Mouse (Mus musculus) heart, embryonic 15.5 days (tissue): ENCODE results near the gene Ttll7. TPM values are rescaled to one million over a fixed set of nuclear protein-coding genes. Genes with fewer than 3 reads are reported as not detected.

ENCODE experiments used
- ATAC-seq: fragments of 200-750 bp; cut with Nextera tagmentation; replicated peaks from 2 replicates; pipeline ENCODE4 v1.8.0; 2017; ENCODE audit warnings: low read depth, moderate TSS enrichment; ENCODE audit not compliant: insufficient number of reproducible peaks, insufficient read depth, low FRiP score
- H3K27ac ChIP-seq: fragments of 300-500 bp; sonication (generic); 2 replicates; pipeline ENCODE4 v1.5.1; 2015; ENCODE audit warnings: mild to moderate bottlenecking, inconsistent platforms
- H3K27me3 ChIP-seq: fragments of 300-500 bp; sonication (generic); 2 replicates; pipeline ENCODE4 v1.6.1; 2015; ENCODE audit warnings: inconsistent platforms
- H3K36me3 ChIP-seq: fragments of 300-500 bp; sonication (generic); 2 replicates; pipeline ENCODE4 v1.6.1; 2015; ENCODE audit warnings: mild to moderate bottlenecking, inconsistent platforms
- H3K4me1 ChIP-seq: fragments of 300-500 bp; sonication (generic); replicated peaks from 2 replicates; pipeline ENCODE4 v1.6.1; 2015; ENCODE audit warnings: inconsistent platforms
- H3K4me2 ChIP-seq: fragments of 300-500 bp; sonication (generic); 2 replicates; pipeline ENCODE4 v1.6.1; 2015; ENCODE audit warnings: inconsistent platforms, mild to moderate bottlenecking, moderate library complexity
- H3K4me3 ChIP-seq: fragments of 300-500 bp; sonication (generic); 2 replicates; pipeline ENCODE4 v1.5.1; 2015; ENCODE audit warnings: mild to moderate bottlenecking, inconsistent platforms
- H3K9ac ChIP-seq: fragments of 300-500 bp; sonication (generic); 2 replicates; pipeline ENCODE4 v1.6.1; 2015; ENCODE audit warnings: mild to moderate bottlenecking, inconsistent platforms
- H3K9me3 ChIP-seq: fragments of 300-500 bp; sonication (generic); replicated peaks from 2 replicates; pipeline ENCODE4 v1.6.1; 2016; ENCODE audit warnings: inconsistent platforms
- WGBS: fragments of 180-500 bp; shearing (Covaris S2); methylation state at CpG from one replicate; pipeline ENCODE4 v1.1.7; 2015; ENCODE audit warnings: mixed read lengths; 5-methylcytosine and 5-hydroxymethylcytosine counted together
- polyA plus RNA-seq: library from polyadenylated mRNA; unstranded; fragments of >200 nt; fragmentation: Nextera tagmentation; extraction: Ambion mirVana; gene quantifications from 2 replicates; pipeline ENCODE4 v1.2.1, GENCODE M21; 2015

Ttll7 gene
- polyA plus RNA-seq, 1 experiment from 2014 or later, result 1.8 TPM

DNA sequence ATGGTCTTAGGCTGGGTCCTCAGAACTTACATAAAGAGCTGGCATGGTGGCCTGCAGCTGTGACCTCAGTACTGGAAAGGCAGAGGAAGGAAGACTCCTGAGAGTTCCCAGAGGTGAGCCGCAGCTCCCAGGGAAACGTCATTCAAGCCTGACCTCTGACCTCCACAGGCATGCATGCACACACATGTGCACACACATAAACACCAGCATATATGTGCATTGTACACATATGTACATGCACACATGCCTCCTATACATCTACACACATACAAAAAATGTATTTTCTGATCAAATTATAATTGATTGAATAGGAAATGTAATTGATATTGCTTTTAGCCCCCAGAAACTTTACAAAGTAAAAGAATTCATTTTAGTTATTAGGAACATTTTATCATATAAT lies 93.2 kb downstream of the Ttll7 start:
- 33% methylated on average over 2 of the region's 2 CpGs for WGBS
- Histone ChIP-seq H3K4me2 (no peak overlapping the region), H3K36me3 (no peaks in the 10 kb centered on the region), H3K27me3 (no peaks in the 10 kb centered on the region), H3K27ac (no peak overlapping the region), H3K9ac (no peak overlapping the region), H3K9me3 (no peaks in the 10 kb centered on the region), H3K4me1 (no peaks in the 10 kb centered on the region), H3K4me3 (no peak overlapping the region)
- ATAC-seq, result no peak

- under 1% methylated on average over 13 of the region's 13 CpGs for WGBS
- Histone ChIP-seq H3K9me3 (no peaks in the 10 kb centered on the region), H3K36me3 (no peaks in the 10 kb centered on the region), H3K4me1 (no peaks in the 10 kb centered on the region), H3K9ac (peak overlapping the region; percentile 43; the same call in 1 of the 2 replicates), H3K4me2 (peak overlapping the region; percentile 67), H3K27me3 (no peaks in the 10 kb centered on the region), H3K4me3 (peak overlapping the region; percentile 53), H3K27ac (no peak overlapping the region)
- no peak for ATAC-seq
Measured at GRCm38 (mm10) chr3:146945887-146946286, 93.7 kb downstream of the Ttll7 start.

- H3K4me1 ChIP-seq, result no peaks in the 10 kb centered on the region
- H3K9me3 ChIP-seq, result no peaks in the 10 kb centered on the region
- H3K27me3 ChIP-seq, result no peaks in the 10 kb centered on the region
- no peak overlapping the region for H3K9ac ChIP-seq
- H3K36me3 ChIP-seq, result no peaks in the 10 kb centered on the region
- WGBS, result 74% methylated on average over 8 of the region's 8 CpGs
- H3K4me2 ChIP-seq, result no peak overlapping the region; the same call in 1 of the 2 replicates
- H3K27ac ChIP-seq, result no peak overlapping the region
- H3K4me3 ChIP-seq, result no peak overlapping the region
- no peak for ATAC-seq
Measured at GRCm38 (mm10) chr3:146946641-146947040, 94.5 kb downstream of the Ttll7 start.

GRCm38 (mm10) chr3:146956792-146957191 lies 104.6 kb downstream of the Ttll7 start:
- Histone ChIP-seq H3K9me3 (no peaks in the 10 kb centered on the region), H3K27ac (no peak overlapping the region), H3K4me2 (no peak overlapping the region), H3K36me3 (no peaks in the 10 kb centered on the region), H3K4me3 (no peak overlapping the region), H3K4me1 (no peaks in the 10 kb centered on the region), H3K27me3 (no peaks in the 10 kb centered on the region), H3K9ac (no peak overlapping the region)
- no peak for ATAC-seq
- WGBS, result 87% methylated on average over 8 of the region's 8 CpGs

DNA sequence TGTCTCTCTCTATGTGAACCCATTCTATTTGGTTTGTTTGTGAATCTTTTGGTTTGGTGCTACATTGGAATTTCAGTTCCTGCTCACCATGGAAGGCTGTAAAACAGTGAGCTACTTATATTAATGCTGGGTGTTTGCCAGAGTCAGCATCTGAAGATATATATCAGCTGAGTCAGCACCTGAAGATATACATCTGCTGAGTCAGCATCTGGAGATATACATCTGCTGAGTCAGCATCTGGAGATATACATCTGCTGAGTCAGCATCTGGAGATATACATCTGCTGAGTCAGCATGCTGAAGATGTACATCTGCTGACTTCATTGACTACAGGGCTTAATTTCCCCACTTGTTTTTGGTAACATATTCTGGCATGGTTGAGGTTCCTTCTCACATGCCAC lies 110.7 kb downstream of the Ttll7 start:
- no peak for ATAC-seq
- Histone ChIP-seq H3K4me3 (no peak overlapping the region), H3K9me3 (no peaks in the 10 kb centered on the region), H3K27me3 (no peaks in the 10 kb centered on the region), H3K9ac (no peak overlapping the region), H3K4me2 (no peak overlapping the region), H3K36me3 (no peaks in the 10 kb centered on the region), H3K27ac (no peak overlapping the region), H3K4me1 (no peaks in the 10 kb centered on the region)

GRCm38 (mm10) chr3:146964384-146964783 lies 112.2 kb downstream of the Ttll7 start:
- no peak for ATAC-seq
- H3K9ac ChIP-seq, result no peak overlapping the region
- no peak overlapping the region for H3K4me2 ChIP-seq
- H3K36me3 ChIP-seq, result no peaks in the 10 kb centered on the region
- H3K27ac ChIP-seq, result no peak overlapping the region
- no peak overlapping the region for H3K4me3 ChIP-seq
- H3K4me1 ChIP-seq, result no peaks in the 10 kb centered on the region
- no peaks in the 10 kb centered on the region for H3K9me3 ChIP-seq
- H3K27me3 ChIP-seq, result no peaks in the 10 kb centered on the region
- WGBS, result 79% methylated on average over 3 of the region's 3 CpGs

GRCm38 (mm10) chr3:146967242-146967641 lies 115.1 kb downstream of the Ttll7 start:
- H3K27ac ChIP-seq, result no peak overlapping the region
- H3K4me2 ChIP-seq, result no peak overlapping the region
- H3K9me3 ChIP-seq, result no peaks in the 10 kb centered on the region
- no peak overlapping the region for H3K9ac ChIP-seq
- 82% methylated on average over 7 of the region's 7 CpGs for WGBS
- no peaks in the 10 kb centered on the region for H3K4me1 ChIP-seq
- no peaks in the 10 kb centered on the region for H3K36me3 ChIP-seq
- ATAC-seq, result no peak
- H3K27me3 ChIP-seq, result no peaks in the 10 kb centered on the region
- no peak overlapping the region for H3K4me3 ChIP-seq

DNA sequence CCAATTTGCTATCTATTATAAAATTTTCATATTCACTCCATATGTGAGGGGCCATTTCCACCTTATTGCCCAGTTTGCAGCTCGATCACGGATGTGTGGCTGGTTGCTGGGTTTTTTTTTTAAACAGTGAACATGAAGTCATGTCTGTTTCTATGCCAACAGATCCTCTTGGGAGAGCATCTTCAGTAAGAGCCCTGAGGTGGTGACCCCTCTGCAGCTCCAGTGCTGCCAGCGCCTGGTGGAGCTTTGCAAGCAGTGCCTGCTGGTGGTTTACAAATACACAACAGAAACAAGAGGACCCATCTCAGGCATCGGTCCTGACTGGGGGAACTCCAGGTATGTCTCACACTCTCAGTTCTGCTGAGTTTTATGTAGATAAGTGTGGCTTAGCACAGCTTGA lies 115.7 kb downstream of the Ttll7 start:
- no peaks in the 10 kb centered on the region for H3K4me1 ChIP-seq
- no peaks in the 10 kb centered on the region for H3K36me3 ChIP-seq
- ATAC-seq, result no peak
- no peak overlapping the region for H3K9ac ChIP-seq
- H3K4me3 ChIP-seq, result no peak overlapping the region
- H3K27me3 ChIP-seq, result no peaks in the 10 kb centered on the region
- H3K27ac ChIP-seq, result no peak overlapping the region
- 77% methylated on average over 4 of the region's 4 CpGs for WGBS
- H3K4me2 ChIP-seq, result no peak overlapping the region
- no peaks in the 10 kb centered on the region for H3K9me3 ChIP-seq

- Histone ChIP-seq H3K9me3 (no peaks in the 10 kb centered on the region), H3K4me3 (no peak overlapping the region), H3K27me3 (no peaks in the 10 kb centered on the region), H3K36me3 (no peaks in the 10 kb centered on the region), H3K9ac (no peak overlapping the region), H3K27ac (no peak overlapping the region), H3K4me1 (no peaks in the 10 kb centered on the region), H3K4me2 (no peak overlapping the region)
- WGBS, result 87% methylated on average over 3 of the region's 3 CpGs
- ATAC-seq, result no peak
Measured at GRCm38 (mm10) chr3:146978272-146978671, 126.1 kb downstream of the Ttll7 start.

DNA sequence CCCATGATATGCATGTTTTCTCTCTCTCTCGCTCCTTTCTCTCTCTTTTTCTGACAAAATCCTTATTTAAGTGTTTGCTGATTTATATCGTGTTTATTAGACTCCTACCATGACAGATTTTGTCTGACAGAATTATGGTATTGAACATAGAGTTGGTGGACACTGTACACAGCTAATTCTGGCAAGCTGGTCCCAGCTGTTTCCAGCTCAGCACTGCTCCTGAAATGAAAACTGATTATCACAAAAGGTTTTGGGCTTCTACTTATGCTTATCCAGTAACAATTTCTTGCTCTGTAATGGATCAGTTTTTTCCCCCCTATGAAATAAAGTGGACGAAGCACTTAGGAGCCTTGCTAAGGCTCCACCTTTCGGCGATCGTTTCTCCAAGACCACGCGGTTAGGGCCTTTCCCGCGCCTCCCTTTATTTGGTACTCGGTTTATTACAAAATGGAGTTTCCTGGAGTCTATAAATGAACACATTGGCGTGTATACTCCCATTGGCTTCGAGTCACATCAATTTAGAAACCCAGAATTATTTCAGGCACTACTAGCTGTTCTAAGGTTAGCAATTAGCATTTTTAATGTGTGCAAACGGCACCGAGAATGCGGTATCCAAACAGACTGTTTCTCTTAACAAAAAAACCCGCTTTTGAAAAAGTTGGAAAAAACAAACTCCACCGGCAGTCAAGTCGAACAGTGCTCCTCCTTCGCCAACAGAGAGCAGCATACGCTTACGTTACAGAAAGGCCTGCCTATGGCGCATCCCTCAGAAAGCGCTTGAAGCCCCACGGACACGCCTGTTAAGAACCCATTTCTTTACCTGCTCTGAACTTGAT lies 141.9 kb downstream of the Ttll7 start:
- 0 out of 2 replicates have a peak overlapping the region, but pooled peaks have one; percentile 1 for H3K4me3 ChIP-seq
- ATAC-seq, result no peak
- no peak overlapping the region for H3K9ac ChIP-seq
- 43% methylated on average over 26 of the region's 26 CpGs for WGBS
- H3K9me3 ChIP-seq, result no peaks in the 10 kb centered on the region
- H3K27me3 ChIP-seq, result no peaks in the 10 kb centered on the region
- H3K27ac ChIP-seq, result no peak overlapping the region
- H3K36me3 ChIP-seq, result no peaks in the 10 kb centered on the region
- peak overlapping the region; percentile 24; the same call in 1 of the 2 replicates for H3K4me2 ChIP-seq
- peaks cover 1% of the 10 kb centered on the region for H3K4me1 ChIP-seq

GRCm38 (mm10) chr3:146994670-146995415 lies 142.7 kb downstream of the Ttll7 start:
- peak overlapping the region; percentile 24; the same call in 1 of the 2 replicates for H3K4me2 ChIP-seq
- H3K27me3 ChIP-seq, result no peaks in the 10 kb centered on the region
- no peak for ATAC-seq
- WGBS, result 66% methylated on average over 15 of the region's 15 CpGs
- H3K27ac ChIP-seq, result no peak overlapping the region
- H3K36me3 ChIP-seq, result no peaks in the 10 kb centered on the region
- peaks cover 9% of the 10 kb centered on the region for H3K4me1 ChIP-seq
- no peak overlapping the region for H3K4me3 ChIP-seq
- no peaks in the 10 kb centered on the region for H3K9me3 ChIP-seq
- H3K9ac ChIP-seq, result no peak overlapping the region
